Mouse (Mus musculus): ENCODE results near the gene Fstl4.
A peak's percentile ranks its signal among the peaks of the same experiment; 100 is the strongest.

Fstl4 gene

DNA sequence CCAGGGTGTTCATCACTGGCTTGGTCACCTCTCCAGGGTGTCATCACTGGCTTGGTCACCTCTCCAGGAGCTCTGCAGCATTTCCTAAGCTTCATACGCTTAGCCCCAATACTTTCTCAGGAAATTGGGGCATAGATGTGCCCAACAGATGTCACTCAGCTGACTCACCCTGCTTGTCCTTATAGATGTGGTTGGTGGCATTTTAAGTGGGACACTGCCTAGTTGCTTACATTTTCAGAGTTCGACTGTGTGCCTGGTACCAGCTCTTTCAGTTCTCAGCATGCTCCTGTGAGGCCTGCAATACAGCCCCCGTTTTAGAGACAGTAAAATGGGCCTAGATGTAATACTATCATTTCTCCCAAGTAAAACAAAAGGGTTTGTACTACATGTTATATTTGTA, 8.6 kb downstream of the Fstl4 start:
- no peak for DNase-seq (ENCODE audit: low spot score)

DNA sequence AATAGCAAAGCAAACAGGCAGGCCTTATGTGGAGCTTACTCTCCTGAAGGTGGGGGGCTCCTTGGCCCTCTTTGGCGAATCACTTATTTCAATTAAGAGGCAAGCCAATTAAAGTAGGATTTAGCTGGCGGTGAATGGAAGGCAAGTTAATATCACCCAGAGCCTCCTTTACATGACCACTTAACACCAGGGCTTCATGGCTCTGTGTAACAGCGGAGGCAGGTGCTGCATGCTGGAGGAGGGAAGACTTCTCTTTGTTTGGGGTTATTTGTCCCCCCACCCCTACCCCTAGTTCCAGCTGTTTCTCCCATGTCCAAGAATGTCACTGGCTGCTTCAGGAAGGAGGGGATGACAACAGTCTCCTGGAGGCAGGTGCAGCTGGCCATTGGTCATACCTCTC, 10.9 kb downstream of the Fstl4 start:
- DNase-seq (ENCODE audit: low spot score), result no peak

DNA sequence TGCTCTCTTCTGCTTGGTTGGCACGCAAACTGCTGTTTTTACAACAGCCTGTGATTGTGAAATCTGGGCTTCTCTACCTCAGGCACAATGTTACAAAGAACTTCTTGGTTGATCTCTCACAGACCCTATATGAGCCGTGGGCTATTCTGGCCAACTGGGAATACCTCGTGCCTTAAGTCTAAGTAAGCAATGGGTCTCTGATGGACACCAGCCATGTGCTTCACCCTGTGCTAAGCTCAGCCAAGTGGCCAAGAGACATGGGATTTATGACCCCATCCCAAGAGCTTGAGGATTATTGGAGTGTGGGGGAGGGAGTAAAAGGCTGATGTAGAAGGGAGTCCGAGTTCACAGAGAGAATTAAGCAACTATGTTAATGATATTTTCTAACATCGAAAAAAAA, 18.0 kb downstream of the Fstl4 start:
- no peak for DNase-seq (ENCODE audit: low spot score)

DNA sequence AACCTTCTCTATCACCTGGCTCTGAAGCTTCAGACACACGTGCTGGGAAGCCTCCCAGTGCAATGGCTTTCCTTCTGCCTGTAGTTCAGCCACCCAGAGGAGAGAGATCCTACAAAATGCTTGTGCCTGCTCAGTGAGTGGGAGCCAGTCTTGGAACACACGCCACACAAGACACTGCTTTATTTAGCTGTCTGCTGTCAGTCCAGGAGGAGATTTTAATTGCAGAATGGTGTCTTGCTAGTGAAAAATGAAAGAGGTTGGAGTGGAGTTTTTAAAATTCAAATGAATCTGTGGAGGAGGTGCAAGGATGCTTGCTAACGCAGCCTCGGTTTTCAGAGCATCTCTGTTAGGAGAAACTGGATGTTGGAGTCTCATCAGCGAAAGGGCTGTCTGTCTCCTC, 29.9 kb downstream of the Fstl4 start:
- DNase-seq (ENCODE audit: low spot score), result no peak

DNA sequence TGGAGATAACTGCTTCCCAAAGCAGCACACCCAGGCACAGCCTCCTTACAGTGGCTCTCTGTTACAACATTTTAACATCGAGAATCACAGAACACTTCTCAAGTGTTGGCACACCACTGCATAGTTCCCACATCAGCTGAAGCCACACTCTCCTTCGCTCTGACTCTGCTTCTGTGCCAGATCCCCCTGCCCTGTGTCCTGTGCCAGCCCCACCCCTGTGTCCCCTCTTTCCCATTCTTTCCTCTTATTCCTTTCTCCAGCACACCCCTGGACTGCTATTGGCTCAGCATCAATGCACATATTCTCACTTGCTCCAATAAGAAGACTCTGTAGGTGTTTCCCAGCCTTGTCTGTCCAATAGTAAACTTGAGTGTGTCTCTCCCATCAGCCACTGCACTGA, 45.1 kb downstream of the Fstl4 start:
- DNase-seq (ENCODE audit: low spot score), result no peak

DNA sequence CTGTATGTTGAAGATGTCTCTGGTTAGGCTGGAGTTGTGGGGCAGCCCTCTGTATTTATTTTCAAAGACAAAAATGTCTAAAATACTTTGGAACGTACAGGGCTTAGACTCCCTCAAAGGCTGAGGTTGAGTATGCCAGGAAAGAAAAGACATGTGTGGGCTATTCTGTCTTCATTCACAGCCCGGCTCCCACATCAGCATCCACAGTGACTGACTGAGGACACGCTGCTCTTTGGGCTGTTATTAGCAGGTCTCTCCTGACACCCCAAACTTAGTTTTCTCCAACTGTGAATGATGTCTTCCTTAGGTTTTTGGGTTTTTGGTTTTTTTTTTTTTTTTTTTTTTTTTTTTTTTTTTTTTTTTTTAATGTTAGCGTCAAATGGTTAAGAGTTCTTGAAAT, 51.6 kb downstream of the Fstl4 start:
- no peak for DNase-seq (ENCODE audit: low spot score)

DNA sequence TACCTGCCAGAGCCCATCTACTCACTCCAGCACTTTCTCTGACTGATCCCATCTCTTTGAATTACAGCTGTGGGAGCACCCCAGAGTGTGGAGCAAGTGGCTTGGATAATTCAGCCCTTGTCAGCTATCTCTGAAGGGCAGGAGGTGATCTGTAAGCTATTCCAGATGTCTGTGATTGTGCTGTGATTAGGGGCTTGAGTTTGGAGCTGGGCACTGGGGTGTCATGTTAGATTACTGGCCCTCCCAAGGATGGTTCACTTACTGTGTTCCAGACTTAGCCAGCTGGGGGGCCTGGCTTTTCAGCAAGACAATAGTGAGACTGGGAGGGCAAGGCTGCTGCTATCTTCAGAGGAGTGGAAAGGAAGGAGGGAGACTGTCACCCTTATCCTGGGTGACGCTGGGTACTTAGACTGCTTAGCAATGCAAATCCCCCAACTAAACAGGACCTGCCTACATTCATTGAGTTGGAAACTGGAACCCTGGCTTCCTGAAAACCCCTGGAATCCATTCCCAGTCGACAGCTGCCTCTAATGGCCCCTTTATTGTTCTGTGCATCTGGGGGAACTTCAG, 56.0 kb downstream of the Fstl4 start:
- DNase-seq (ENCODE audit: low spot score), result peak; percentile 45

DNA sequence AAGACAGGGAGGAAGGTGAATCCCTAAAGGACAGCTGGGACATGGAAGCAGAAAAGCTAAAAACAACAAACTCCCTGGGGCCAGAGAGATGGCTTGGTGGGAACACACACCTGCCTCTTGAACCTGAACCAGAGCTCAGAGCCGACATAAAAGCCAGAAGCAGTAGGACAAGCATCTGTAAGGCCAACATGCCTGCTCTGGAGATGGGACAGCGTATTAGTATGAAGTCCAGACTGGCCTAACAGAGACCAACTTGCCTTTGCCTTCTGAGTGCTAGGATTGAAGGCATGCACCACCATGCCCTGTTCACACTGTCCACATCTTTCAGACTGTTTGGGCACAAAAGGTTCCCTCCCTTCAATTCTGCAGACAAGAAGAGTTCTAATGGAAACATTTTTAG, 62.2 kb downstream of the Fstl4 start:
- DNase-seq (ENCODE audit: low spot score), result no peak

DNA sequence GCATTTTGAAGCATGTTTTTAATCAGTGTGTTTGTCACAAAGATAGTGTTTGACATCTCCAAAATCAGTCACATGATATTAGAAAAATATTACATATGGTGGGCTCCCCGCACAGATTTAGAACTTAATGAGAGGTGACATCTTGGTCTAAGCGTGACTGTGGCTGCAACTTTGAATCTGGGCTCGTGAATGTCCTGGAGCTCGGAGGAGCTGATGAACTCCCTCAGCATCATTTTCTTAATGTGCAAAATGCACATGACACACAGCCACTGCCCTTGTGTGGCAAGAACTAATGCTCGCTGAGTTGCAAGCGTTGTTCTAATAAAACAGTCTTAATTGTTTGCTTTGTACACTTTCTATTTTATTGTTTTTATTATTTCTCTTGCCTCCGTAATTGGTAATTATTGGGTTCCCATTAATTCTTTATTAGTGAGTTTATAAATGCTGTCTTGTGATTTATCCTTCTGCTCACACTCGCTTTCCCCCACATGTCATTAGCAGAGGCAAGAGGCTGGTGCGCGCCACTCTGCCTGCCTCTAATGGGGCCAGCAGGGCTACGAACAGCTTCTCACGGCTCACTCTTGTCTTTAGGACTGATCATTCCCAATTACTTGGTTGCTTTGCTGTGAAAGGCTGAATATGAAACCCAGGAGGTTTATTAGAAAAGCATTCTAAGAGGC, 67.3 kb downstream of the Fstl4 start:
- DNase-seq (ENCODE audit: low spot score), result no peak

DNA sequence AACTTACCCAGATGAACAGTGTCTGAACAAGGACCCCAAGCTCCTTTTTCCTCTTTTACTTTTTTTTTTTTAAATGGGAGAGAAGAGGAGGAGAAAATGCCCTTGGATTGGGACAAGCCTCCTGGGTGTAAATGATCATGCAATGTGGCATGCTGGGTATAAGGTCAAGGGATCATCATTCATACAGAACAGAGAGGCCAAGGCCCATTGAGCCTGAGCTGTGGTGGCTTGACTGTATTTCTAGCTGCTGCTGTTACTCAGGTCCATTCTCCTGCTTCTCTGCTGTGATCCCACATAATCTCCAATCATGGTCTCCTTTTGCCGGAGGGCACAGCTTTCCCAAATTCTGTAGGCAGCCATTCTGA, 67.9 kb downstream of the Fstl4 start:
- no peak for DNase-seq (ENCODE audit: low spot score)

DNA sequence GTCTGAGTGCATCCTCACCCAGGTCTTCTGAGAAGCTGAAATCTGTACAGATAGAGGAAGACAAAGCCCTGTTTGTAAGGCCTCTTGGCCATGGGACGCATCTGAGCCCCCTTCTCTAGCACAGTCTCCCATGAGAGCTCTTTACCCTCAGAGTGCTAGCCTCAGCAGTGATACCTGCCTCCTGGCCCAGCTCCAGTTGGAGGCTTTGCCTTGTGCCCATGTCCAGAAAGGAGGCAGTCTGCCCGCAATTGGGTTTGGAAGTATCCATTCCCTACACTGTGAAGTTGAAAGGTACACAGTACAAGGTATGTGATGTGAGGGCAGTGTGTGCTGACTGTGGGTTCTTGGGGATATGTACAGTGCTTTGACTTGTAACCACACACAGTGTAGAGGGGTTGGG, 84.3 kb downstream of the Fstl4 start:
- DNase-seq (ENCODE audit: low spot score), result no peak

DNA sequence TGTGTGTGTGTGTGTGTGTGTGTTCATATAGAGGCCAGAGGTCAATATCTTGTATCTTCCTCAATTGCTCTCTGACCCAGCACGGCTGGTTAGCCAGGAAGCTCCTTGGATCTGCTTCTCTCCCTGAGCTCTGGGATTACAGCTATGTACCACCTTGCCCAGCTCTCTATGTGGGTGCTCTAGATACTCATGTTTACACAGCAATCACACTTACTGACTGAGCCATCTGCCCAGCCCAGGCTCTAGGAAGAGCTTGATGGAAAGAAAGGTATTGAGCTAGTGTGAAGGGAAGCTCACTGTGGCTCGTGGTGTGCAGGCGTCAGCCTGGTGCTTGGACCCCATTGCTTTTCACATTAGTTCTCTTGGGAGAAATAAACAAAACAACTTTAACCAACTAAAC, 85.6 kb downstream of the Fstl4 start:
- no peak for DNase-seq (ENCODE audit: low spot score)

DNA sequence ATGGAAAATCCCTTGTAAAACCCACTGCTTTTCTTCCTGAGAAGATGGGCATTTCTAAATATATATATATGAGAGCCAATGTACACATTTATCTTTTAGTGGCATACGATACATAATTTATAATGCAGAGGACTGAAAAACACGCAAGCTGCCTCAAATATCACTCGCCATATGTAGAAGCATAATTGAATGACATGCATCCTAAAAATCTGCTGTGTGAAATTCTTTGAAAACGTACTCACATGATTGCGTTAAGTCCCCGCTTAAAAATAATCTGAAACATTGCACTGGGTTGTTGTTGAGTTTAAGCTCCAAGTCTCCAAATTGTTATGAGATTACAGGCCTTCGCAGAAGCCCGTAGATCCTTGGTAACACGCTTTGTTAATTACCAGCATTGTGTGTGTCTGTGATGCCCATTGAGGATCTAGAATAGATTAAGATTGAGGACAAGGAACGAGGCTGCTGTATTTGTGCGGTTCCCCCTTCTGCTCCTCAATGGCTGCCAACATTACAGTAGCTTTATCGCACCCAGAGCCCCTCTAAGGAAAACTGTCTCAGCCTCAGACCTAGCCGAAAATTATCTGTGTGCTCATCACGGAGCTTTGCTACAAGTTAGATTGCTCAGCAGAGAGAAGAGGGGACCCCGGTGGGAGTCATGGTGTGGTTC, 108.5 kb downstream of the Fstl4 start:
- no peak for DNase-seq (ENCODE audit: low spot score)

DNA sequence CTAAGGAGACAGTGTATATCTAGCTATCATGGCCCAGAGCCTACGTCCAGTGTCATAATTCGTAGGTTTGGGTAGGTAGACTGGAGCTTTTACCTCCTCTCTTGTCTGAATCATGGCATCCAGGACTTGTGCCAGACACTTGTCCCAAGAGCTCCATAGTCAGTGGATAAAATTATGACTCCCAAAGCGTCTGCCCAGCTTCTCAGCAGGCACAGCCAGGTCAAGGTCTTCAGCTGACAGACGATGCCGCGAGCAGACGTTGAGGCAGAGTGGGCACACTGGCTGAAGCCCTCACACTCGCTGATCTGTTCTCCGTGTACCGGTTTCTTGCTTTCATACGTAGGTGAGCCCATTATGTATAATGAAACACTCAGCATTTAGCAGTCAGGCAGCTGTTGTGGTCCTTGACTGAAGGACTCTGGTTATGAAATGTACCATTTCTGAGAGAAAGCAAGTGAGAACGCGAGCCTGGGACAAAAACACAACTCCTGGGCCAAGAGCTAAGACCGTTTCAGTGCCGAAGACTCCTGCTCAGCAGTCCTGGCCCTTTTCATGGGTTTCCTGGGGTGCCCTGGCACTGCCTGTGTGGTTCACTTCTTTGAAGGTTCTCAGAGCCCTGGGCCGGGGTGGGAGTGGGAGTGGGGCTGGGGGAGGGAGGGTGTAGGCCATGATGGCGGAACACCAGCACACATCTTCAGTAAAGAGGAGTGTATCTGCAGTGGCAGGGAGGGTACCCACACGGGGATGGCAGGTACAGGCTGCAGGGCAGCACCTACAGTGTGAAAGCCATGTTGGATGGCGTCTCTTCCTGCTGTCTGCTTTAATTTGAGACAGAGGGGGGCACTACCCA, 111.7 kb downstream of the Fstl4 start:
- no peak for DNase-seq (ENCODE audit: low spot score)

DNA sequence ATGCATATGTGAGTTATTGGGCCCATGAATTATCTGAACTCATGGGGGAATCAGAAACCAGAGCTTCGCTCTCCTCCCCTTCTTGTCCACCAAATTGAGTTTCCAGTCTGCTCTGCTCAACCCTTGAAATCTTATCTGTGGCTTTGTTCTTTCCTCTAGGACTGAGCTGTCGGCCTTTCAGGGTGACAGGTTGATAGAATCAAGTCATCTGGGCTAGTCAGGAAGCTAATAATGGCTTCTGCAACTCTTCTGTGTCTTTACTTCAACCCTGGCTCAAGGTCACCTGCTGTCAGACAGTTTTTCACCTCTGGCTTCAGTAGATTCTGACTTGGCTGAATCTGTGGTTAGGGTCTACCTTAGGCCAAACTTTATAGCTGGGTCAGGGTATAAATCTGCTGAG, 113.2 kb downstream of the Fstl4 start:
- no peak for DNase-seq (ENCODE audit: low spot score)

DNA sequence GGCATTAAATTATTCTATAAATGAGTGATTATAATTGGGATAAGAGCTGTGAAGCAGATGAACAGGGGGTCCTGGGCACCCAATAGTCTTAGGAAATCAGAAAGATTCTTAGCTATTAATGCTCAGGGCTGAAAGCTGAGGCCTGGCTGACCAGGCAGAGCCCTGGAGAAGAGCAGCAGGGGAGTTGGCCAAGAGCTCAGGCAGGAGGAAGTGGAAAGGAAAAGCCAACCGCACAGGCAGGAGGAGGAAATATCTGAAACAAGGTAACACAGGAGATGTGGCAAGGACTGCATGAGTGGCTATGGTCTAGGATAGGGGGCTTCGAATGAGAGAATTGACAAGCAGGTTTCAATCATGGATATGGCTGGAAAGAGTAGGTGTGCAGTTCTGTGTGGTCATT, 115.5 kb downstream of the Fstl4 start:
- no peak for DNase-seq (ENCODE audit: low spot score)

DNA sequence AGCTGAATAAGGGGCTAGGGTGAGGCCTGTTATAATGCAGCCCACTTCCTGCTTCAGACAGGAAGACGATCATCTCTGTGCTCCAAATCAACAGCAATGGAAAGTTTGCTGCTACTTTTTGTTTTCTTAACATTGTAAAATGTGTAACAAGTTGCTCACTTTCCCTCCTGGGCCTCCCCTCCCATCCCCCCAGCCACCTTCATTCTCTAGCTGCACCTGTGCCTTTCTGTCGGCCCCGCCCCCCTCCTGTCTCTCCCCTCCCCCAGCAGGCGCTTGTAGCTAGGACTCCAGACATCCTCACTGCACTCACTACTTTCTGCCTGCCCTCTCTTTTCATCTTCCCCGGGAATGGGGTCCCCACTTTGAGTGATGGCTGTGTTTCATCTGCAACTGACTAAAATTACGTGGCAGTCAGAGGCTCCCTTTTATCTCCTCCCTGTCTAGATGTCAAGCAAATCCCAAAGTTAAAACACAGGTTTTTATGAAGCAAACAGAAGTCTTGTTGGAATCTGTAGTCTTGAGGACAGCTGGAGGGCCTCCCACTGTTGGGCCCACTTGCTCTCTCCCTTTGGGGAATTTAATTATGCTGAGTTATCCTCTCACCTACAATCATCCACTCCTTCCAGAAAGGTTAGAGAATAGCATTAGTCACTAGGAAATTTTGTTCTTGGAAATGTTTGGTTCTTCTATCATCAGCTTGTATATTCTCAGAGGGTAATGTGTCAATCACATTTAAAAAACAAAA, 122.3 kb downstream of the Fstl4 start:
- no peak for DNase-seq (ENCODE audit: low spot score)

DNA sequence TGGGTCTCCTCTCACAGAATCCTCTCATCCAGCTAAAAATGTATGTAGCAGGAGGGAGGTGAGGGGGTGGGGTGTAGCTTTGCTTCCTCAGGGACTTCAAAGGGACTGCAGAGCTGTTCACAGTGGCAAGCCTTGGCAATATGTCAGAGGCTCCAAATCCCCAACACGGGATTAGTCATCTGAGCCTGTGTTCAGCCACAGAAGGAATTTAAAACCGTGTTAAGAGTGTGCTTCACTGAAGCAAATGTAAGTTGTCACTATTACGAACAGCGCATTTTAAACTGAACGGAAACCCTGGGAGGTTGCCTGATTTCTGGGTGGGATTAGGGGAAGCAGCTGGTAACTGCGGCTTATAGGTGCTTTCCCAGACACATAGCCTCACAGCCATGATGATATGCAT, 123.7 kb downstream of the Fstl4 start:
- peak; percentile 32 for DNase-seq (ENCODE audit: low spot score)

DNA sequence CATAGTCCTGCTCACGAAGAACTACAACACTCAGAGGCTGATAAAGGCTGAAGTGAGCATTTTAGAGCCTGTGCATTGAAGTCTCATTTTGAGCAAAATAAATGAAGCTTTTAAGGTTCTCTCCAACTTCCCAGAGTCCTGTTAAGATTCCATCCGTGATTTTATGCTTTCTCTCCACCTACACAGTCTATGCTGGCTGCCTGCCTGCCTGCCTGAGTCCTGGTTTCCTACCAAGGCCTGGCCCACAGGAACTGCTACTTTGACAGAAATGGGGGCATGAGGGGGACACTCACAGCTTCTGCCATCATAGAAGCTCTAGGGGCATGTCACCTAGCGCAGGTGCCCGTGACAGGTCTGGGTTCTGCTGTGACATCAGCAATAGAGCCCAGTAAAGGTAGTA, 125.1 kb downstream of the Fstl4 start:
- DNase-seq (ENCODE audit: low spot score), result no peak

DNA sequence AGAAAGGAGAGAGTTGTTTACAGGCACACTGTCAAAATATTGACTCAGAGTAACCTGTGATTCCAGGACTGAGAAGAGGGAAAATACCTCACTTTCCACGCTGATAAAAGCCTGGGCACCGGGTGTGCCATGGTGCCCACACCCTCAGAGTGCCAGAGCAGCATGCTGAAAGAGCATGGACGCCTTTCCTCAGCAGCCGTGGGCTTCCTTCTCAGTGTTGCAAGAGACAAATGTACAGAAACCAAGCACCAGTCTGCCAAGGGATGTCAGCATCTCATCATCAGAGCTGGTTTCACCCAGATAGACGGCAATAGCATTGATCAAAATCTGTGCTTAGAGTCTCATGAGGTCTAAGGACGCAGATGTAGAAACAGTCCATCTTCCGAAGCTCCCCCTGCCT, 125.7 kb downstream of the Fstl4 start:
- DNase-seq (ENCODE audit: low spot score), result no peak

DNA sequence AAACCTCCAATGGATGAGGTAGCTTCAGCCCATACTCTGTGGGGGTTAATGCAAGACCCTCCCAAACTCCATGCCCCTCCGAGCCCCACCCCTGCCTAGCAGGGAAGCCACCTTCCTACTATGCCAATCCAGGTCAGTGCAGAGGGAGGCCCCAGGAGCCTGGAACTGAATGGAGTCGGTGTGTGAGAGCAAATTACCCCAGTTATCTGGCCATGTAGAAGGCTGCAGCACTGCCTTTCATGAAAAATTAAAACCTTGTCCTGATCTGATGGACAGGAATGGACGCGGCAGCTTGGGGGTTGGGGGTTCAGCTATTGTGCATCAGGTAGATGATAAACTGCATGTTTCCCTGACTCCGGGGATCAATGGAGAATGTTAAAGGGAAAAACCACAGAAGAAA, 139.7 kb downstream of the Fstl4 start:
- DNase-seq (ENCODE audit: low spot score), result no peak

DNA sequence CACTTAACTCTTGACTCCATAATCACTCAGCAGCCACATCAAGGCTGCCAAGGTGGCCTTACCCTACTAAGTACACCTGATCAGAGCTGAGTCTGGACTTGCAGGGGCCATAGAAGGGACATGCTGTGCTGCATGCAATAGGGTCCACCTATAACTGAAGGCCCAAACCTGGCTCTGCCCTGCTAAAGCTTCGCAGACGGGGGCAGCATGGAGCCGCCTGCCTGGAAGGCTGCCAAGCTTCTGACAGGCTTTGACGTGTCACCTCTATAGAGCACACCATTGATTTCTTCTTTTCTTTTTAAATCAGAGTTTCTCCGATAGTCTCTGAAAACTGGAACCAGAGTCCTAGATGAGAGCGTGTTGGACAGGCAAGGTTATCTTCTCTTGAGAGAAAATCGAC, 146.4 kb downstream of the Fstl4 start:
- no peak for DNase-seq (ENCODE audit: low spot score)

All from embryo, embryonic 10 days (tissue).